Mouse (Mus musculus) MEL (cell line): ENCODE data around the gene Sult1a1. TPM values are rescaled to one million over a fixed set of nuclear protein-coding genes. Genes with fewer than 3 reads are reported as not detected.

Source experiments
- DNase-seq: peaks from one replicate; pipeline ENCODE4 v3.0.0; 2011; ENCODE audit warnings: low read depth, low spot score
- H3K27ac ChIP-seq: 2 replicates; pipeline ENCODE4 v1.5.1; 2012; ENCODE audit warnings: low read depth, mild to moderate bottlenecking, control low read depth, low read length, moderate library complexity; ENCODE audit not compliant: control insufficient read depth
- H3K27me3 ChIP-seq, 2 experiments: fragments of 150-350 bp in 1 of 2; sonication (generic) in 1 of 2; 2 replicates each; pipeline ENCODE4 v1.6.1; 2012; ENCODE audit warnings: low read length in 2 of 2, mild to moderate bottlenecking in 2 of 2, improper control_type of control experiment in 1 of 2, moderate library complexity in 1 of 2; ENCODE audit not compliant: insufficient read depth in 2 of 2, control insufficient read depth in 1 of 2
- H3K36me3 ChIP-seq, 2 experiments: 2 replicates each; pipeline ENCODE4 v1.6.1; 2012 to 2014; ENCODE audit warnings: low read length in 2 of 2, improper control_type of control experiment in 1 of 2, inconsistent platforms in 1 of 2, mild to moderate bottlenecking in 1 of 2; ENCODE audit not compliant: insufficient read depth in 2 of 2, control insufficient read depth in 1 of 2
- H3K4me1 ChIP-seq, 2 experiments: fragments of 150-350 bp in 1 of 2; sonication (generic) in 1 of 2; 2 replicates each; pipeline ENCODE4 v1.6.1; 2012; ENCODE audit warnings: low read length in 2 of 2, improper control_type of control experiment in 1 of 2, mild to moderate bottlenecking in 1 of 2; ENCODE audit not compliant: insufficient read depth in 2 of 2, control insufficient read depth in 1 of 2
- H3K4me3 ChIP-seq, 2 experiments: fragments of 150-350 bp in 1 of 2; sonication (generic) in 1 of 2; 2 replicates each; pipeline ENCODE4 v1.5.1; 2012; ENCODE audit warnings: low read depth in 2 of 2, low read length in 2 of 2, mild to moderate bottlenecking in 2 of 2, moderate library complexity in 2 of 2, control low read depth in 1 of 2, improper control_type of control experiment in 1 of 2; ENCODE audit not compliant: control insufficient read depth in 1 of 2, insufficient read depth in 1 of 2
- H3K79me2 ChIP-seq: 2 replicates; pipeline ENCODE4 v1.6.1; 2012; ENCODE audit warnings: mild to moderate bottlenecking, low read length, moderate library complexity; ENCODE audit not compliant: control insufficient read depth, poor library complexity, insufficient read depth
- H3K9ac ChIP-seq: 2 replicates; pipeline ENCODE4 v1.6.1; 2012; ENCODE audit warnings: low read depth, mild to moderate bottlenecking, control low read depth, low read length, moderate library complexity; ENCODE audit not compliant: control insufficient read depth, poor library complexity, severe bottlenecking
- H3K9me3 ChIP-seq: fragments of 150-350 bp; sonication (generic); replicated peaks from 2 replicates; pipeline ENCODE4 v1.6.1; 2012; ENCODE audit warnings: mild to moderate bottlenecking, low read length, improper control_type of control experiment, moderate library complexity; ENCODE audit not compliant: insufficient read depth
- BHLHE40 ChIP-seq: IDR thresholded peaks from 2 replicates; pipeline ENCODE4 v1.6.1; 2012; ENCODE audit warnings: low read depth, mild to moderate bottlenecking, inconsistent platforms, low read length, improper control_type of control experiment, borderline replicate concordance
- CHD1 ChIP-seq: IDR thresholded peaks from 2 replicates; pipeline ENCODE4 v1.6.1; 2012; ENCODE audit warnings: low read depth, mild to moderate bottlenecking, inconsistent platforms, low read length, improper control_type of control experiment
- CHD2 ChIP-seq: IDR thresholded peaks from 2 replicates; pipeline ENCODE4 v1.6.1; 2011; ENCODE audit warnings: low read length, improper control_type of control experiment
- CTCF ChIP-seq, 3 experiments: IDR thresholded peaks in 2 of 3; conservative IDR thresholded peaks in 1 of 3; 2 replicates each; pipeline ENCODE4 v1.5.1; 2011 to 2012; ENCODE audit warnings: low read length in 3 of 3, low read depth in 2 of 3, mild to moderate bottlenecking in 2 of 3, improper control_type of control experiment in 1 of 3, inconsistent platforms in 1 of 3, mixed read lengths in 1 of 3, moderate library complexity in 1 of 3; ENCODE audit not compliant: control insufficient read depth in 1 of 3, insufficient read depth in 1 of 3, poor library complexity in 1 of 3, severe bottlenecking in 1 of 3
- E2F4 ChIP-seq: IDR thresholded peaks from 2 replicates; pipeline ENCODE4 v1.6.1; 2011; ENCODE audit warnings: low read depth, low read length, improper control_type of control experiment, borderline replicate concordance
- ELF1 ChIP-seq: IDR thresholded peaks from 2 replicates; pipeline ENCODE4 v1.6.1; 2014; ENCODE audit warnings: low read depth, mild to moderate bottlenecking, inconsistent platforms, low read length, improper control_type of control experiment, moderate library complexity
- EP300 ChIP-seq, 2 experiments: IDR thresholded peaks; 2 replicates each; pipeline ENCODE4 v1.6.1; 2011; ENCODE audit warnings: improper control_type of control experiment in 2 of 2, low read length in 2 of 2, low read depth in 1 of 2, mild to moderate bottlenecking in 1 of 2
- GABPA ChIP-seq: IDR thresholded peaks from 2 replicates; pipeline ENCODE4 v1.6.1; 2012; ENCODE audit warnings: low read depth, mild to moderate bottlenecking, inconsistent platforms, low read length, improper control_type of control experiment, moderate library complexity
- GATA1 ChIP-seq: IDR thresholded peaks from 2 replicates; pipeline ENCODE4 v1.6.1; 2011; ENCODE audit warnings: low read depth, low read length, improper control_type of control experiment
- HCFC1 ChIP-seq: IDR thresholded peaks from 2 replicates; pipeline ENCODE4 v1.6.1; 2012; ENCODE audit warnings: low read depth, mild to moderate bottlenecking, inconsistent platforms, low read length, improper control_type of control experiment, moderate library complexity
- JUND ChIP-seq: IDR thresholded peaks from 2 replicates; pipeline ENCODE4 v1.6.1; 2011; ENCODE audit warnings: low read depth, mild to moderate bottlenecking, improper control_type of control experiment, low read length
- KAT2A ChIP-seq: conservative IDR thresholded peaks from 2 replicates; pipeline ENCODE4 v1.6.1; 2012; ENCODE audit warnings: low read depth, low read length, improper control_type of control experiment, inconsistent platforms
- MAFK ChIP-seq: IDR thresholded peaks from 2 replicates; pipeline ENCODE4 v1.6.1; 2011; ENCODE audit warnings: low read depth, mild to moderate bottlenecking, low read length, improper control_type of control experiment, borderline replicate concordance
- MAX ChIP-seq: IDR thresholded peaks from 2 replicates; pipeline ENCODE4 v1.6.1; 2011; ENCODE audit warnings: low read length, improper control_type of control experiment
- MAZ ChIP-seq: IDR thresholded peaks from 2 replicates; pipeline ENCODE4 v1.6.1; 2012; ENCODE audit warnings: low read depth, mild to moderate bottlenecking, inconsistent platforms, low read length, improper control_type of control experiment
- MEF2A ChIP-seq: IDR thresholded peaks from 2 replicates; pipeline ENCODE4 v1.6.1; 2014; ENCODE audit warnings: low read depth, mild to moderate bottlenecking, inconsistent platforms, low read length, improper control_type of control experiment; ENCODE audit not compliant: poor library complexity, insufficient replicate concordance, severe bottlenecking; ENCODE audit errors: extremely low read depth
- MXI1 ChIP-seq: IDR thresholded peaks from 2 replicates; pipeline ENCODE4 v1.6.1; 2011; ENCODE audit warnings: mild to moderate bottlenecking, low read depth, low read length, improper control_type of control experiment
- MYC ChIP-seq: IDR thresholded peaks from 2 replicates; pipeline ENCODE4 v1.6.1; 2011; ENCODE audit warnings: low read depth, mild to moderate bottlenecking, low read length, improper control_type of control experiment, moderate library complexity
- NELFE ChIP-seq: IDR thresholded peaks from 2 replicates; pipeline ENCODE4 v1.6.1; 2011; ENCODE audit warnings: low read depth, low read length, improper control_type of control experiment
- POLR2AphosphoS2 ChIP-seq: IDR thresholded peaks from 2 replicates; pipeline ENCODE4 v1.6.1; 2011; ENCODE audit warnings: low read length, improper control_type of control experiment
- POLR2AphosphoS5 ChIP-seq: IDR thresholded peaks from 2 replicates; pipeline ENCODE4 v1.6.1; 2012; ENCODE audit warnings: low read depth, borderline replicate concordance, mild to moderate bottlenecking, inconsistent platforms, low read length, moderate library complexity, mixed read lengths
- RAD21 ChIP-seq: IDR thresholded peaks from 2 replicates; pipeline ENCODE4 v1.6.1; 2011; ENCODE audit warnings: mild to moderate bottlenecking, low read depth, low read length, improper control_type of control experiment
- RCOR1 ChIP-seq: IDR thresholded peaks from 2 replicates; pipeline ENCODE4 v1.6.1; 2012; ENCODE audit warnings: low read depth, mild to moderate bottlenecking, inconsistent platforms, low read length, improper control_type of control experiment
- SMC3 ChIP-seq: IDR thresholded peaks from 2 replicates; pipeline ENCODE4 v1.6.1; 2011; ENCODE audit warnings: low read depth, low read length, improper control_type of control experiment
- TAL1 ChIP-seq: IDR thresholded peaks from 2 replicates; pipeline ENCODE4 v1.6.1; 2012; ENCODE audit warnings: mild to moderate bottlenecking, inconsistent platforms, low read length, moderate library complexity, mixed read lengths
- TBP ChIP-seq: IDR thresholded peaks from 2 replicates; pipeline ENCODE4 v1.8.0; 2011; ENCODE audit warnings: low read depth, low read length, improper control_type of control experiment
- TCF12 ChIP-seq: IDR thresholded peaks from 2 replicates; pipeline ENCODE4 v1.6.1; 2014; ENCODE audit warnings: low read depth, mild to moderate bottlenecking, inconsistent platforms, low read length, improper control_type of control experiment, moderate library complexity
- USF1 ChIP-seq: IDR thresholded peaks from 2 replicates; pipeline ENCODE4 v1.6.1; 2014; ENCODE audit warnings: low read depth, mild to moderate bottlenecking, inconsistent platforms, low read length, improper control_type of control experiment, moderate library complexity
- USF2 ChIP-seq, 2 experiments: IDR thresholded peaks; 2 replicates each; pipeline ENCODE4 v1.6.1; 2011 to 2012; ENCODE audit warnings: improper control_type of control experiment in 2 of 2, low read length in 2 of 2, borderline replicate concordance in 1 of 2, inconsistent platforms in 1 of 2, low read depth in 1 of 2, mild to moderate bottlenecking in 1 of 2; ENCODE audit not compliant: insufficient read depth in 1 of 2
- ZC3H11A ChIP-seq: IDR thresholded peaks from 2 replicates; pipeline ENCODE4 v1.6.1; 2012; ENCODE audit warnings: low read depth, mild to moderate bottlenecking, inconsistent platforms, low read length, improper control_type of control experiment
- ZKSCAN1 ChIP-seq: IDR thresholded peaks from 2 replicates; pipeline ENCODE4 v1.6.1; 2012; ENCODE audit warnings: low read depth, mild to moderate bottlenecking, inconsistent platforms, low read length, improper control_type of control experiment, moderate library complexity
- ZMIZ1 ChIP-seq: IDR thresholded peaks from 2 replicates; pipeline ENCODE4 v1.6.1; 2012; ENCODE audit warnings: low read depth, mild to moderate bottlenecking, inconsistent platforms, low read length, improper control_type of control experiment, moderate library complexity
- polyA plus RNA-seq, 2 experiments: library from polyadenylated mRNA; stranded (reverse) in 1 of 2; unstranded in 1 of 2; fragments of >175 nt in 1 of 2; fragments of >200 nt in 1 of 2; gene quantifications; 2 replicates each; pipeline versions ENCODE4 v1.2.1 to v1.2.4; 2012; ENCODE audit warnings: low replicate concordance in 2 of 2, low read depth in 1 of 2; ENCODE audit not compliant: insufficient read length in 2 of 2, insufficient read depth in 1 of 2, missing spikeins in 1 of 2
- total RNA-seq: library from RNA; depleted of rRNA; stranded (reverse); fragments of 300-350 nt; gene quantifications from 2 replicates; pipeline ENCODE4 v1.2.3, GENCODE M21; 2012

Gene Sult1a1
- total and polyA plus RNA-seq, 3 experiments, result 0.36 TPM; not detected in 2

DNA sequence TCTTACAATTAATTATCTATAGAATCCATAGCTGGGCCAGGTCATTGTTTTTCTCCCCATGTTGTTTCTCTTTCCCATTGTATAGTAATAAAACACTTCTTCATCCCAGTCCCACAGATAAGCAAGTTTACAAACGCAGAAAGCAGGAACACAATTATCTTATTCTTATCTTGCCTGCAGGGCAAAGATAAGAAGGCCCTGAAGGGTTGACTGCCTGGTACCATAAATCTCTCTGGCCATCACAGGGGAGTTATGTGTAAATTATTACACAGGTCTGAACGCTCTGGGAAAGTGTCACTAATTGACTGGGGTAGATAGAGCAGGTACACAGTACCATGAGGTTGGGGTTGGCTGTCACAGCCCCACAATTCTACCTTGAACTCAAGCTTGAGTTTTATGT is 25.4 kb downstream of the Sult1a1 start (continued):
- TF ChIP-seq KAT2A, result 0 out of 2 replicates have a peak, but pooled peaks have one; percentile 40
- peak; percentile 93 to 97 for TF ChIP-seq EP300 (IDR thresholded peaks at IDR 0.05; ENCODE audit: low read depth in 1 of 2, low read length in 2 of 2)
- peak; percentile 68 for TF ChIP-seq ZMIZ1
- TF ChIP-seq RAD21, result no peak
- peak; percentile 68; the same call in 1 of the 2 replicates for TF ChIP-seq BHLHE40
- TF ChIP-seq USF2 (IDR thresholded peaks at IDR 0.05; ENCODE audit: borderline replicate concordance in 1 of 2, insufficient read depth in 1 of 2, low read depth in 1 of 2, low read length in 2 of 2), result no peak
- 0 out of 2 replicates have a peak, but pooled peaks have one; percentile 55 for TF ChIP-seq MAZ
- TF ChIP-seq GATA1, result peak; percentile 100
- 0 out of 2 replicates have a peak, but pooled peaks have one; percentile 30 for TF ChIP-seq MEF2A

DNA sequence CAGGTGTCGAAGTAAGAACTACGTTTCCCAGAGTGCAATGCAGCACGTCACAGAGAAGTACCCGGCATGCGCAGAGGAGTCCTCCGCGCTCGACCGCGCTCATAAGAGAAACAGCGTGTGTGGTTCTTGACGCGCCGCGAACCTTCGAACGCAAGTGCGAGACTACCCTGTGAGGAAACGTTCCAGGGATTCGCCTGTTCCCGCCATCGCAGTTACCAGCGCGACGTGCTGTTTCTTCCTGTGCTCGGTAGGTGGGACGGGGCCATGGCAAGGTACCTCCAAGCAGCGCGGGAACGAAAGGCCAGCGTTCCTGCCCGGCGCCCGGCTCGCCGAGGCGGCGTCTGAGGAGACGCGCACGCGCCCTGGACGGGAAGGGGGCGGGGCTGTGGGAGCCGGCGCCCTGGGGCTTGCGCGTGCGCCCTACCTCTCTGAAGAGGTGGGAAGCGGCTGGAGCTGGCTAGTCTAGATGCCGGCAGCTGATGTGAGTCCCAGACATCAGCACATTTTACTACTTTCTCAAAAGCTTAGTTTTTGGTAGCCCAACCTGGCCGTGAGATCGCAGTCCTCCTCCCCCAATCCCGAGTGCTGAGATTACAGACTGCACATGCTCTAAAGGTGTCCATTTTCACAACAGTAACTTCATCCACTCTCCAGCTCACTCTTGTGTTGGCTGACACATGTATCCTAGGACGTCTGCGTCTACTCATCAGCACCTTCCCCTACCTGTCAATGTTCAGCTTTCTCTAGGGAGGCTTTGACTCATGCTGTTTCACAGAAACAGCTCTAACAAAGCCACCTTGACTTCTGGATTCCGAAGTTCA is 26.8 kb downstream of the Sult1a1 start, which contains the start of gene Sgf29:
Gene Sgf29 (plus strand): TSS at position 79 of the 821 bp plus-strand sequence.
- no peaks in the 10 kb centered on the region for H3K9me3 ChIP-seq
- H3K79me2 ChIP-seq, result peaks cover 6% of the 10 kb centered on the region
- H3K4me1 ChIP-seq, result peaks cover 16 to 17% of the 10 kb centered on the region in 2 experiments; a peak in 3 of 4 replicates
- H3K4me3 ChIP-seq, result peak within 1 kb of the TSS; percentile 56 to 63
- DNase-seq, result peak; percentile 95
- no peaks in the 10 kb centered on the region for H3K27me3 ChIP-seq
- H3K36me3 ChIP-seq, result peaks cover 0 to 28% of the 10 kb centered on the region in 2 experiments; a peak in 2 of 4 replicates
- peak within 1 kb of the TSS; percentile 89 for H3K9ac ChIP-seq
- H3K27ac ChIP-seq, result peak within 1 kb of the TSS; percentile 91
- TF ChIP-seq E2F4, result peak; percentile 64; the same call in 1 of the 2 replicates
- TF ChIP-seq CHD2, result no peak
- TF ChIP-seq NELFE, result peak; percentile 100
- no peak for TF ChIP-seq ZC3H11A
- TF ChIP-seq POLR2AphosphoS5, result peak; percentile 72; the same call in 1 of the 2 replicates
- no peak for TF ChIP-seq RAD21
- no peak; the same call in 1 of the 2 replicates for TF ChIP-seq TCF12
- TF ChIP-seq CHD1, result peak; percentile 39; the same call in 1 of the 2 replicates
- TF ChIP-seq JUND, result no peak
- TF ChIP-seq ZKSCAN1, result no peak
- peak; percentile 70 for TF ChIP-seq TBP
- no peak for TF ChIP-seq CTCF (IDR thresholded peaks at IDR 0.05 in 2 of 3, conservative IDR thresholded peaks at IDR 0.05 in 1 of 3; ENCODE audit: control insufficient read depth in 1 of 3, insufficient read depth in 1 of 3, low read depth in 2 of 3, low read length in 3 of 3, poor library complexity in 1 of 3, severe bottlenecking in 1 of 3)
- peak; percentile 94 for TF ChIP-seq MXI1
- peak; percentile 41 for TF ChIP-seq USF1
- peak; percentile 100 for TF ChIP-seq HCFC1
- TF ChIP-seq MEF2A, result no peak
- TF ChIP-seq RCOR1, result no peak
- peak; percentile 99 for TF ChIP-seq POLR2AphosphoS2
- TF ChIP-seq MAX, result peak; percentile 92
- TF ChIP-seq SMC3, result no peak
- no peak for TF ChIP-seq TAL1
- no peak for TF ChIP-seq ELF1
- TF ChIP-seq ZMIZ1, result peak; percentile 98
- TF ChIP-seq GABPA, result no peak
- peak; percentile 91 for TF ChIP-seq KAT2A
- TF ChIP-seq BHLHE40, result no peak
- TF ChIP-seq MYC, result peak; percentile 95
- TF ChIP-seq MAFK, result no peak
- TF ChIP-seq GATA1, result 0 out of 2 replicates have a peak, but pooled peaks have one; percentile 8
